Mouse (Mus musculus): ENCODE measurements at regions not wholly inside any gene's neighbourhood (a gene's known extent, or its start where the extent isn't known, plus 50 kb on each side); places are given as distances from the start of the nearest gene placed in this dataset.

DNA sequence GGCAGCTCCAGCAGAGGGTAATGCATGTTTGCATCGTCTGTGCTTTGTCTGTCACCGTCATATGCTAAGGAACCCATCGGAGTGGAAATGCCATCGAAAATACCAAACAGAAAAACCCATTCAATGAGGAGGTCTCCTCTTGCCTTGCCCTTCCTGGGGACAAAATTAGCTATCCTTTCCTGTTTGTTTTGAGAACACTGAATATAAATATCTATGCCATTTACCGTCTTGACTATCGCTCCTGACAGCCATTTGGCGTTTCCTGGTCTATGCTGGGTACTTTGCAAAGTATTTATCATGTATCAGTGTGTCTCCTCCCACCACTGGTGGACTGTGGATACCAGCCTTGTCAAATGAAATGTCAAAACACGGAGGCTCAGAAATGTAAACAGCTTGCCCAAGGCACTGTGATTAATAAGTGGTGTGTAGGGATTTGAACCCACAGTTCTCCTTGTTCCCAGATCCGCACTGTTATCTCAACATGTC is 239.2 kb upstream of the Tbx3 start:
- Histone ChIP-seq H3K27ac (ENCODE audit: control insufficient read depth, insufficient read depth, low read depth, low read length) (no peak overlapping the region), H3K36me3 (ENCODE audit: control insufficient read depth, insufficient read depth, low read length) (no peaks in the 10 kb centered on the region), H3K4me3 (ENCODE audit: control insufficient read depth, low read depth, low read length) (no peak overlapping the region), H3K4me1 (ENCODE audit: control insufficient read depth, insufficient read depth, low read length) (no peaks in the 10 kb centered on the region), H3K27me3 (ENCODE audit: control insufficient read depth, insufficient read depth, low read length) (no peaks in the 10 kb centered on the region)
- TF ChIP-seq POLR2A (IDR thresholded peaks at IDR 0.05; ENCODE audit: control insufficient read depth, low read depth, low read length), result no peak
- TF ChIP-seq CTCF (IDR thresholded peaks at IDR 0.05; ENCODE audit: control insufficient read depth, insufficient read depth, insufficient replicate concordance, low read depth, low read length), result no peak

DNA sequence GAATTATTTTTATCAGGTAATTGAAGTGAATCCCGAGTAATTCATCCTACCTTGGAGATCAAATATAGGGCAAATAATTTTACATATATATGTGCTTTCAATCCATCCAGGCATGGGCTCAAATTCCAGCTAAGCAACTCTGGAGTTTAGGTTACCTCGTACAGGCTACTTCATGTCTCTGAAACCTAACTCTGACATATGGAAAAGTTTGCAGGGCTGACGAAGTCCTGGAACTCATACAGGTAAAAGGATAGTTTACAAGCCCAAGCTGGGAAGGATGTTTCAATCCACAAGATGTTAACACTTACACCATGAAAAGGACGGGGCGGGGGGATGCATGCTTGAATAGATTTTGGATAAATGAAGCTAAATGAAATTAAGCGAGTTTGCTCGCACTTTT is 235.9 kb upstream of the Tbx3 start:
- H3K4me1 ChIP-seq (ENCODE audit: control insufficient read depth, insufficient read depth, low read length), result no peaks in the 10 kb centered on the region
- no peaks in the 10 kb centered on the region for H3K27me3 ChIP-seq (ENCODE audit: control insufficient read depth, insufficient read depth, low read length)
- no peak for TF ChIP-seq POLR2A (IDR thresholded peaks at IDR 0.05; ENCODE audit: control insufficient read depth, low read depth, low read length)
- TF ChIP-seq CTCF (IDR thresholded peaks at IDR 0.05; ENCODE audit: control insufficient read depth, insufficient read depth, insufficient replicate concordance, low read depth, low read length), result no peak
- no peaks in the 10 kb centered on the region for H3K36me3 ChIP-seq (ENCODE audit: control insufficient read depth, insufficient read depth, low read length)
- no peak overlapping the region for H3K4me3 ChIP-seq (ENCODE audit: control insufficient read depth, low read depth, low read length)
- no peak overlapping the region for H3K27ac ChIP-seq (ENCODE audit: control insufficient read depth, insufficient read depth, low read depth, low read length)

DNA sequence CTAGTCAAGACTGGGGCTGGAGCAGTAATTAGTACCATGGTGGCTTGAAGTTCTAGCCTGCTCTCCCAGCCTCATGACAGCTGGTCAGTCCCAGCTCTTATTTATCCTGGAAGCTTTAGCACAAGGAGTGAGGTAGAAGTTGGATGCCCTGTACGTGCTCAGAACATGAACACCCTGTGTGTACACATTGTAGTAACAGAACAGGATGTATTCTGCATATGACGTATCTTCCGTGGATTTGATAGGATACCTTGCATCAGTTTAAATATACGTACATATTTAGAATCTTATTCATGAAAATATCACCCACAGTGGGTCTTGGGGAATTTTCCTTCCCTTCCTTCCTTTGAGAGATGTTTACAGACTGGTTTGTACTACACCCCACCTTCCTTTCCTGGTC is 222.0 kb upstream of the Tbx3 start:
- Histone ChIP-seq H3K27me3 (ENCODE audit: control insufficient read depth, insufficient read depth, low read length) (no peaks in the 10 kb centered on the region), H3K4me1 (ENCODE audit: control insufficient read depth, insufficient read depth, low read length) (no peaks in the 10 kb centered on the region), H3K36me3 (ENCODE audit: control insufficient read depth, insufficient read depth, low read length) (no peaks in the 10 kb centered on the region), H3K27ac (ENCODE audit: control insufficient read depth, insufficient read depth, low read depth, low read length) (no peak overlapping the region), H3K4me3 (ENCODE audit: control insufficient read depth, low read depth, low read length) (no peak overlapping the region)
- TF ChIP-seq POLR2A (IDR thresholded peaks at IDR 0.05; ENCODE audit: control insufficient read depth, low read depth, low read length), result no peak
- TF ChIP-seq CTCF (IDR thresholded peaks at IDR 0.05; ENCODE audit: control insufficient read depth, insufficient read depth, insufficient replicate concordance, low read depth, low read length), result no peak

DNA sequence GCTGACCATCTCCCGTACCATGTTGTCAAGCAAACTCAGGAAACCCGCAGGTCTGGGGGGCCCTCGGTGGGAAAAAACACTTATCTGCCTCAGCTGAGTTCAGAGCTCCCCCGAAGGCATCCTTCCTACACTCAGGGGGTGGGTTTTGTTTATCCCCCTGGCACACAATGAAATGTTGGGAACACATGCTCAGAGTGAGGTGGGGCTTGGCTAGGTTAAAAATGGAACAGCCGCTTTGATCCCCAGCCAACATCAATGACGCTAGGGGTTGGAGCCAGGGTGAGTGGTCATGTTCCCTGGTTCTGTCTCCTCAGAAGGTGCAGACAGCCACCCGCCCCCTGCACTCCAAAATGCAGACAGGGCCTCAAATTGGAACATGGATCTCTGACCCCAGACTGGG is 221.3 kb upstream of the Tbx3 start:
- H3K36me3 ChIP-seq (ENCODE audit: control insufficient read depth, insufficient read depth, low read length), result no peaks in the 10 kb centered on the region
- no peak overlapping the region for H3K4me3 ChIP-seq (ENCODE audit: control insufficient read depth, low read depth, low read length)
- no peak overlapping the region for H3K27ac ChIP-seq (ENCODE audit: control insufficient read depth, insufficient read depth, low read depth, low read length)
- TF ChIP-seq CTCF (IDR thresholded peaks at IDR 0.05; ENCODE audit: control insufficient read depth, insufficient read depth, insufficient replicate concordance, low read depth, low read length) (no peak), POLR2A (IDR thresholded peaks at IDR 0.05; ENCODE audit: control insufficient read depth, low read depth, low read length) (no peak)
- no peaks in the 10 kb centered on the region for H3K4me1 ChIP-seq (ENCODE audit: control insufficient read depth, insufficient read depth, low read length)
- no peaks in the 10 kb centered on the region for H3K27me3 ChIP-seq (ENCODE audit: control insufficient read depth, insufficient read depth, low read length)

DNA sequence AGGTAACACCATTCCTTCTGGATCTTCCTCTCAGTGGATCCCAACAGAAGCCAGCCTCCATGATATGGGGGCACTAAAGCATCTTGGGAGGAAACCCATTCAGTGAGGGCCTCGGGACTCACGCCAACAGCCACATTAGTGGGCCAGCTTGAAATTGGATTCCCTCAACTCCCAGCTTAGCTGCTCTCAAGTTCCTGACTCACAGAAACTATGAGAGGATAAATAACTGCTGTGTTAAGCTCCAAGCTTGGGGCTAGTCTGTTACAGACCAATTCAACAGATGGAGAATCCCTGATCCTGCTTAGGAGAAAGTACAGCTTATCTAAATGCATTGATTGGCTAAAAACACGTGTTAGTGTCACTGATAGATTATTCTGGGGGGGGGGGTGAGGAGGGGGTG is 210.7 kb upstream of the Tbx3 start:
- no peaks in the 10 kb centered on the region; the same call in 1 of the 2 replicates for H3K4me1 ChIP-seq (ENCODE audit: control insufficient read depth, insufficient read depth, low read length)
- no peak for TF ChIP-seq POLR2A (IDR thresholded peaks at IDR 0.05; ENCODE audit: control insufficient read depth, low read depth, low read length)
- no peak for TF ChIP-seq CTCF (IDR thresholded peaks at IDR 0.05; ENCODE audit: control insufficient read depth, insufficient read depth, insufficient replicate concordance, low read depth, low read length)
- H3K27ac ChIP-seq (ENCODE audit: control insufficient read depth, insufficient read depth, low read depth, low read length), result no peak overlapping the region
- H3K27me3 ChIP-seq (ENCODE audit: control insufficient read depth, insufficient read depth, low read length), result no peaks in the 10 kb centered on the region
- H3K36me3 ChIP-seq (ENCODE audit: control insufficient read depth, insufficient read depth, low read length), result no peaks in the 10 kb centered on the region
- H3K4me3 ChIP-seq (ENCODE audit: control insufficient read depth, low read depth, low read length), result no peak overlapping the region

DNA sequence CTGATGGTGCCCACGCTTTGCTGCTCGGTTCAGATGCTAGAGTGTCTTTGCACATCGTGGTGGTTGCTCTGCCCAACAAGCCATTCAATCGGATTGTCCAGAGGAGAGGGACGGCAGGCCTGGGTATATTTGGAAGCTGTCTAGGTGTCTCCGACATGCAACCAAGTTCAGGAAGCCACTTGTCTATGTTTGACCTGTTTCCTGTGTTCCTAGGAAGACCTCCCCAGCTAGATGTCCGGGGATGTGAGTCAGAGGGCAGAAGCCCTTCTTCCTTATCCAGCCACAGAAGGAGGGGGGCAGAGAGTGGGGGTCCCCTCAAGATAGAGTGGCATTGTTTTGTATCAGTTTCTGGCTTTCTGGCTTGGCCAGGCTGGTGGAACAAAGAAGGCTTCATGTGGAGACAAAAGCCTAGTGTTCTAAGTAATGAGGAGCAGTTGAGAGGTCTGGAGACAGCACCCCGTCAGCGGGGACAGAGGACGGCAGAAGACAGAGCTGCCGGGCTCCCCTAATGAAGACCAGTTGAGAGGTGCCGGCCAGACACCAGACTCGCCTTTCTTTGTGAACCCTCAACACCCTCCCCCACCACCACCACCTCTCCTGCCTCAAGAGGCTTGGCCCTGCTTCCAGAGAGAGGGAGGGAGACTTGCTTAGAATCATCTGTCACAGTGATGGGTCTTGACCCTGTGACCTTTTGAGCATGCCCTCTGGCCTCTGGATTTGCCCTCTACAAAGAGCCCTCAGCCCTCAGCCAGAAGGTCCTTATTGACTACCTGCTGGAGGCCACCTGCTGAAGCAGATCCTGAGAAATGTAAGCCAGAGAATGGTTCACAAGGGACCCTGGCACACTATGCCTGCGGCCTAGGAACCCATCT is 207.6 kb upstream of the Tbx3 start:
- H3K27me3 ChIP-seq (ENCODE audit: control insufficient read depth, insufficient read depth, low read length), result no peaks in the 10 kb centered on the region

DNA sequence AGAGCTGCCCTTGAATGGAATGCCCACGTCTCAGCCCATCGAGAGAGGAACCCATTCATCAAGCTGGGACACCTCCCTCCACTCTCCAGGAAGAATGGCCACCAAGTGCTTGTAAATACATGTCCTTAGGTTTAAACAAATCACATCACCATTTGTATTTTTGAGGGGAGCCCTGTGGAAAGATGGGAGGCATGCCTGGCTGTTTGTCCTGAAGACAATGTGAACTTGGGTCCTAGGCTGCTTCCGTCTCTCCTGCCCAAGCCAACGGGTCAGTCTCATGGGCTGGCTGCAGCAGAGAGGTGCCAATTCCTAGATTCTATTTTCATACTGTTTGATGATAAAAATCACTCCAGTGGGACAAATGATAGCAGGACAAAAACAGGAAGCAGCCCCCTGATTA is 205.9 kb upstream of the Tbx3 start:
- no peaks in the 10 kb centered on the region for H3K36me3 ChIP-seq (ENCODE audit: control insufficient read depth, insufficient read depth, low read length)

More for the DNA sequence above, 207.6 kb upstream of the Tbx3 start:
- no peak overlapping the region for H3K27ac ChIP-seq (ENCODE audit: control insufficient read depth, insufficient read depth, low read depth, low read length)
- H3K4me1 ChIP-seq (ENCODE audit: control insufficient read depth, insufficient read depth, low read length), result peaks cover 2% of the 10 kb centered on the region; the same call in 1 of the 2 replicates
- TF ChIP-seq POLR2A (IDR thresholded peaks at IDR 0.05; ENCODE audit: control insufficient read depth, low read depth, low read length), result no peak
- no peak for TF ChIP-seq CTCF (IDR thresholded peaks at IDR 0.05; ENCODE audit: control insufficient read depth, insufficient read depth, insufficient replicate concordance, low read depth, low read length)
- no peak overlapping the region for H3K4me3 ChIP-seq (ENCODE audit: control insufficient read depth, low read depth, low read length)
- no peaks in the 10 kb centered on the region for H3K36me3 ChIP-seq (ENCODE audit: control insufficient read depth, insufficient read depth, low read length)

More for the DNA sequence above, 205.9 kb upstream of the Tbx3 start:
- TF ChIP-seq POLR2A (IDR thresholded peaks at IDR 0.05; ENCODE audit: control insufficient read depth, low read depth, low read length) (no peak), CTCF (IDR thresholded peaks at IDR 0.05; ENCODE audit: control insufficient read depth, insufficient read depth, insufficient replicate concordance, low read depth, low read length) (no peak)
- Histone ChIP-seq H3K27me3 (ENCODE audit: control insufficient read depth, insufficient read depth, low read length) (no peaks in the 10 kb centered on the region), H3K4me1 (ENCODE audit: control insufficient read depth, insufficient read depth, low read length) (0 out of 2 replicates have a peak, but pooled peaks cover 2% of the 10 kb centered on the region), H3K4me3 (ENCODE audit: control insufficient read depth, low read depth, low read length) (no peak overlapping the region), H3K27ac (ENCODE audit: control insufficient read depth, insufficient read depth, low read depth, low read length) (no peak overlapping the region)
